Mouse (Mus musculus): Measurements from ENCODE around the gene Itpk1. TPM values are rescaled to one million over a fixed set of nuclear protein-coding genes. Genes with fewer than 3 reads are reported as not detected.

Itpk1 gene
- polyA plus RNA-seq, 1 experiment from 2014 or later: 8.4 TPM

MicroRNA genes within 50 kb of the gene (microRNA counts, 519-probe panel; counts per million panel counts)
- microRNA mmu-miR-1936: not detected

Small RNA genes lying within 50 kb of the gene (microRNA-seq; reads per million reads assigned to microRNA genes)
- not detected for gene Mir1936 (ENCODE audit: borderline number of aligned reads)

Other genes with a start within 250 kb of the Itpk1 start
- gene Golga5, start 235.8 kb downstream of the Itpk1 start, polyA plus RNA-seq (2014; fragmentation: Nextera tagmentation; extraction: Ambion mirVana): 35.1 and 38.3 TPM in 2 replicates
- 6.2 and 6.5 TPM in 2 replicates for gene Chga, start 150.0 kb downstream of the Itpk1 start, polyA plus RNA-seq (2014; fragmentation: Nextera tagmentation; extraction: Ambion mirVana)
- gene Moap1, start 38.7 kb upstream of the Itpk1 start, polyA plus RNA-seq (2014; fragmentation: Nextera tagmentation; extraction: Ambion mirVana): 34.5 and 37.2 TPM in 2 replicates
- gene Tmem251, start 38.8 kb upstream of the Itpk1 start, polyA plus RNA-seq (2014; fragmentation: Nextera tagmentation; extraction: Ambion mirVana): 10.1 and 10.9 TPM in 2 replicates
- not detected in 2 replicates for gene Gm28051, start 52.8 kb upstream of the Itpk1 start, polyA plus RNA-seq (2014; fragmentation: Nextera tagmentation; extraction: Ambion mirVana)
- gene Gon7, start 52.9 kb upstream of the Itpk1 start, polyA plus RNA-seq (2014; fragmentation: Nextera tagmentation; extraction: Ambion mirVana): 34.7 and 38.3 TPM in 2 replicates
- 61.7 and 68.1 TPM in 2 replicates for gene Ubr7, start 53.0 kb upstream of the Itpk1 start, polyA plus RNA-seq (2014; fragmentation: Nextera tagmentation; extraction: Ambion mirVana)
- 30.2 and 31.4 TPM in 2 replicates for gene Gm20604, start 53.7 kb upstream of the Itpk1 start, polyA plus RNA-seq (2014; fragmentation: Nextera tagmentation; extraction: Ambion mirVana)
- gene Btbd7, start 173.5 kb upstream of the Itpk1 start, polyA plus RNA-seq (2014; fragmentation: Nextera tagmentation; extraction: Ambion mirVana): 21.0 and 21.7 TPM in 2 replicates
- gene Cox8c, start 194.4 kb upstream of the Itpk1 start, polyA plus RNA-seq (2014; fragmentation: Nextera tagmentation; extraction: Ambion mirVana): not detected in 2 replicates
- gene Unc79, start 243.9 kb upstream of the Itpk1 start, polyA plus RNA-seq (2014; fragmentation: Nextera tagmentation; extraction: Ambion mirVana): 0.46 and 0.54 TPM in 2 replicates

Measured in embryonic facial prominence, embryonic 11.5 days (tissue).